Mouse (Mus musculus): Measurements from ENCODE around the gene Sell.

Gene Sell

GRCm38 (mm10) chr1:164074606-164075140, 12.9 kb downstream of the Sell start:
- in situ Hi-C loops (cut with MboI), result loop anchor here (5.0 kb wide), 1 partner anchor 63 kb away; no protein-coding TSS in a partner anchor

- in situ Hi-C loops (cut with MboI), result no loop called here
These were observed 13.6 kb downstream of the Sell start for GRCm38 (mm10) chr1:164075416-164075815.

- in situ Hi-C loops (cut with MboI), result no loop called here
These were observed 14.7 kb downstream of the Sell start for GRCm38 (mm10) chr1:164076441-164076840.

- in situ Hi-C loops (cut with MboI), result no loop called here
These were observed 15.2 kb downstream of the Sell start for GRCm38 (mm10) chr1:164077031-164077430.

- in situ Hi-C loops (cut with MboI), result no loop called here
These were observed 16.6 kb downstream of the Sell start for GRCm38 (mm10) chr1:164078323-164078741.

GRCm38 (mm10) chr1:164079091-164079490, 17.3 kb downstream of the Sell start:
- in situ Hi-C loops (cut with MboI), result no loop called here

GRCm38 (mm10) chr1:164083046-164083445, 21.3 kb downstream of the Sell start:
- in situ Hi-C loops (cut with MboI), result no loop called here

GRCm38 (mm10) chr1:164086797-164087196, 25.0 kb downstream of the Sell start:
- in situ Hi-C loops (cut with MboI), result no loop called here

- in situ Hi-C loops (cut with MboI), result no loop called here
These were observed 26.1 kb downstream of the Sell start for GRCm38 (mm10) chr1:164087872-164088271.

- in situ Hi-C loops (cut with MboI), result no loop called here
These were observed 35.0 kb downstream of the Sell start for GRCm38 (mm10) chr1:164096780-164097179.

- in situ Hi-C loops (cut with MboI), result no loop called here
These were observed 36.1 kb downstream of the Sell start for GRCm38 (mm10) chr1:164097911-164098310.

- in situ Hi-C loops (cut with MboI), result no loop called here
These were observed 36.6 kb downstream of the Sell start for GRCm38 (mm10) chr1:164098372-164098771.

- in situ Hi-C loops (cut with MboI), result no loop called here
These were observed 48.0 kb downstream of the Sell start for GRCm38 (mm10) chr1:164109763-164110162.

- in situ Hi-C loops (cut with MboI), result no loop called here
These were observed 49.0 kb downstream of the Sell start for GRCm38 (mm10) chr1:164110591-164111329.

GRCm38 (mm10) chr1:164114280-164114679, 52.5 kb downstream of the Sell start:
- in situ Hi-C loops (cut with MboI), result no loop called here

- in situ Hi-C loops (cut with MboI), result no loop called here
These were observed 53.2 kb downstream of the Sell start, which contains the start of gene Selp for GRCm38 (mm10) chr1:164114947-164115493. Selp (plus strand) TSS chr1:164115264.

GRCm38 (mm10) chr1:164115647-164116046, 53.9 kb downstream of the Sell start:
- in situ Hi-C loops (cut with MboI), result no loop called here

- in situ Hi-C loops (cut with MboI), result no loop called here
These were observed 56.1 kb downstream of the Sell start for GRCm38 (mm10) chr1:164117869-164118268.

- in situ Hi-C loops (cut with MboI), result no loop called here
These were observed 58.4 kb downstream of the Sell start for GRCm38 (mm10) chr1:164119892-164120776.

GRCm38 (mm10) chr1:164120777-164121158, 59.0 kb downstream of the Sell start:
- in situ Hi-C loops (cut with MboI), result no loop called here

GRCm38 (mm10) chr1:164123836-164124235, 62.1 kb downstream of the Sell start:
- in situ Hi-C loops (cut with MboI), result no loop called here

- in situ Hi-C loops (cut with MboI), result no loop called here
These were observed 68.2 kb downstream of the Sell start for GRCm38 (mm10) chr1:164130013-164130412.

Measured in mature B cell (primary cell).